Mouse (Mus musculus): ENCODE results near the gene 1700069L16Rik.

The 1700069L16Rik gene

DNA sequence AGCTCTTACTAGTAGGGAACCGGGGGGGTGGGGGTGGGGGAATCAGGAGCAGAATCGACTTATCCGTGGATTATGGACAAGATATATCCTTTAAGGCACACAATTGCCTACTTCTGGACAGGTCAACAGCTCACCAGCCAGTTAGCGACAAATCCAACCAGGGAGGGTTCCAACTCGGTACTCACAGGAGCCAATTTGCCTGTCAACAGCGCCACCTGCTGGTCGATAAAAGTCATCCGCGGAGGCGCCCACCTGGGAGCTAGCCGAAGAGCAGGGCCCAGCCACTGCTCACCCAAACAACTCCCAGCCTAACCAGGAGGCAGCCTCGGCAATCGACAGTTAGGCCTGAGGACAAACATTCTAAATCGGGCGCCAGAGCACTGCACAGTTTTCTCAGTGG lies at the start of gene 1700069L16Rik:
1700069L16Rik (minus strand) TSS at position 327 of the 400 bp plus-strand sequence.
- DNase-seq (ENCODE audit: low read depth, low spot score): peak; percentile 82
- H3K27me3 ChIP-seq (ENCODE audit: control insufficient read depth, insufficient read depth, low read length, poor library complexity, severe bottlenecking): no peaks in the 10 kb centered on the region
- H3K36me3 ChIP-seq (ENCODE audit: control insufficient read depth, insufficient read depth, low read length, poor library complexity, severe bottlenecking): no peaks in the 10 kb centered on the region

DNA sequence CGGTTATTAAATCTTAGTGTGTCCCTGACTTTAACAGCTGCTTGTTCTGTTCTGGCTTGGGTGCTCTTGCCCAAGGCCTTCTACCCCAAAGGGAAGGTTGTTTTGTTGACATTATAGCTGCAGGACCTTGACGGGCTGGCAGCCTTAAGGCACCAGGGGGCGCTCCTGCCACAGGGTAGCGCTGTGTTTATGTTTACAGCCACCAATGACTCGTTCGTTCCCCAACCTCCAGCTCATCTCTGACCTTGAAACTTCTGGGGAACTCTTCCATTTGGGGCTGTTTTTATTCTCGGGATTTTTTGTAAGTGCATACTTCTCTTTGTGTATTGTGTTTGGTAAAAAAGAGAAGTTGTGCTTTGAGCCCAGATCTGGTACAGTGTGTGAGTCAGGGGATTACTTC lies 49.1 kb upstream of the 1700069L16Rik start:
- Histone ChIP-seq H3K36me3 (ENCODE audit: control insufficient read depth, insufficient read depth, low read length, poor library complexity, severe bottlenecking) (peaks cover 6% of the 10 kb centered on the region), H3K27me3 (ENCODE audit: control insufficient read depth, insufficient read depth, low read length, poor library complexity, severe bottlenecking) (no peaks in the 10 kb centered on the region)
- peak; percentile 93 for DNase-seq (ENCODE audit: low read depth, low spot score)

DNA sequence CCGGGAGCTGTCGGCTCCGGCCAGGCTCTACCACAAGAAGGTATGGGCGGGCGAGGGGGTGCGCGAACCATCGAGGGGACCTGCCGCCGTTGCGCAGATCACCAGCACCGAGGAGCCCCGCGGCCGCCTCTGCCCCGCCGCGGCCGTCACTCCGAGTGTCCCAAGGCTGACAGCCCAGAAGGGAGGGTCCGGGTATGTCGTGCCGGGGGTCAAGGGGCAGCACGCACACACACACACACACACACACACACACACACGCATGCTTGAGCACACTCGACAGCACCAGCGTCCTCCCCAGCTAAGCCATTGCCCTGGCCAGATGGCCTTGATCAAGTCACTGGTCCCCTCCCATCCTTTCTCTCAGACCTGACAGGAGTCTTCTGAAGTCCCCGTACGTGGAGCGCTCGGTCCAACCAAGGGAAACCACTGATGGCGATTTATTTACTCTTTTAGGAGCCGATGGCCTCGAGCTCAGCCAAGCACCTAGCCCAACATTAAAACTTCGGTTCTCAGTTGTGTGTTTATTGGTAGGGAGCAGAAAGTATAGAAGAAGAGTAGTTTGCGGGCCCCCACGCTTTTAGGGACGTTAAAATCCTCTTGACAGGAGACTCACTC lies 48.4 kb upstream of the 1700069L16Rik start:
- Histone ChIP-seq H3K36me3 (ENCODE audit: control insufficient read depth, insufficient read depth, low read length, poor library complexity, severe bottlenecking) (peaks cover 6% of the 10 kb centered on the region), H3K27me3 (ENCODE audit: control insufficient read depth, insufficient read depth, low read length, poor library complexity, severe bottlenecking) (no peaks in the 10 kb centered on the region)
- DNase-seq (ENCODE audit: low read depth, low spot score): no peak

DNA sequence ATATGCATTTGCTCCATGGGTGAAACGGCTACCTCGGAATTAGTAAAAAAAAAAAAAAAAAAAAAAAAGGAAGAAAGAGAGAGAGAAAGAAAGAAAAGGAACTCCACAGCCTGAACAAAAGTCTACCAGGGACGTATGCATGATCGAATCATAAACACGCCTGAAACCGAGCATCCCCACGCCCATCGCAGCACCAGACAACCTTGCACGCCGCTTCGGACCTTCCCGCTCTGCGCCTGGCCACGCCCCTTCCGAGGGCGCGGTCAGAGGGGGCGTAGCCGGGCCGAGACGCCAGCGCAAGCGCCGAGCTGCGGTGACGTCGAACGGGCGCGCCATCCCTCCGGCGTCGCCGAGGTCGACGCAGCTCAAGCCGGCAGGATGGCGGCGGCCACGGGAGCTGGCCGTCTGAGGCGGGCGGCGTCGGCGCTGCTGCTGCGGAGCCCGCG lies 47.9 kb upstream of the 1700069L16Rik start, which contains the start of the genes Sart3 and Iscu:
Sart3 (minus strand) TSS at position 61 of the 446 bp plus-strand sequence.
Iscu (plus strand) TSS at position 299 of the 446 bp plus-strand sequence.
- H3K36me3 ChIP-seq (ENCODE audit: control insufficient read depth, insufficient read depth, low read length, poor library complexity, severe bottlenecking): peaks cover 6% of the 10 kb centered on the region
- H3K27me3 ChIP-seq (ENCODE audit: control insufficient read depth, insufficient read depth, low read length, poor library complexity, severe bottlenecking): no peaks in the 10 kb centered on the region
- DNase-seq (ENCODE audit: low read depth, low spot score): peak; percentile 98

DNA sequence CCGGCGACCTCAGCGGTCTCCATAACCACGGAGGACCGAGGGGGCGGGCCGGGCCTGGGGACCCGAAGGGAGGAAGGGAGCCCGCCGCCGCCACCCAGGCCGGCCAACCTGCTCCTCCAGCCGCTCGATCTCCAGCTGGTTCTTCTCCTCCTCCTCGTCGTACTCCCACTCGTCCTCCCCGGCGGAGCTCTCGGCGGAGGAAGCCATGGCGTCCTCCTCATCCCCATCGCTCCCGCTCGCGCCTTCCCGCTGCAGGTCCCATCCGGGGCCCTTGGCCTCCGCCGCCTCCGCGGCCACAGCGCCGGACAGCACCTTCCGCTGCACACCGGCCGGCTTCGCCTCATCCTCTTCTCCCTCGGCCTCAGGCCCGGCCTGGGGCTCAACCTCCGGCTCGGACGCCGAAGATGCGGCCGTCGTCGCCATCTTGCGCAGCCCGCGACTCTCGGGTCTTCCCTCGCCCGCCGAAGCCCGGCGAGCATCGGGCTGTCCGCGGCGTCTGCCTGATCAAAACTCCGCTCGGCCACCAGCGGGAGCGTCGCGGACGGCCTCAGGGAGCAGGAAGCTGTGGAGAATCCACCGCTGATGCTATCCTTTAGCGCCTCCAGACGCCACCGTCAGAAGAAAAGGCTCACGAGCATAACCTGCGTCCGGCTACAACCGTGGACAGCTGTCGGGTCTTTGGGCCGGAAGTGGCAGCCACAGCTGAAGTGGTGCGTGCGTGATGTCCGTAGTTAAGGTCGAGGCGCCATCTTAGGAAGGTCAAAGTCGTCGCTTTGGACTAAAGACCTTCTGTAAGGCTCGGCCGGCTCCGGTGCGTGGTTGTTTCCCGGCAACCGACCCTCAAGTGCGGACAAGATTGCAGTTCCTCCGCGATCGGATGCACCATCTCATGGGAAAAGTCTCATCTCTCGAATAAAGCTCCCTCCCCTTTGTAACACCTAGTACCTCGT lies 46.9 kb upstream of the 1700069L16Rik start:
- DNase-seq (ENCODE audit: low read depth, low spot score): peak; percentile 94
- H3K36me3 ChIP-seq (ENCODE audit: control insufficient read depth, insufficient read depth, low read length, poor library complexity, severe bottlenecking): peaks cover 6% of the 10 kb centered on the region
- no peaks in the 10 kb centered on the region for H3K27me3 ChIP-seq (ENCODE audit: control insufficient read depth, insufficient read depth, low read length, poor library complexity, severe bottlenecking)

DNA sequence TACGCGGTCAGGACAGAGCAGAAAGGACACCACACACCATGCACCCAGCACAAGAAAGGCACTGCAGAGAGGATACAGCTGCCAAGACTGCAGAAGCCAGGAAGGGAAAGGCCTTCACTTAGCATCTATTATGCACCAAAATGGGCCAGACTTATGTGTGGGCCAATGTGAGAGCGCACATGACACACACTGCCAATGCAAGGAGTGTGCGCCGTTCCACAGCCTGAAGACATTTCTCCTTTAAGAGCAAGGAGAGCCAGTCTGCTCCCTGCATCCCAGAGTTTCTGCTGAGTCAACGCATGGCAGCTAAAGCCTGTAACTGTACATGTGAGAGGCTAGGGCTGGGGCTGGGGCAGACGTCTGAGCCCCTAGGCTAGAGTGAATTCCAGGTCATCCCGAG lies 44.2 kb upstream of the 1700069L16Rik start:
- no peak for DNase-seq (ENCODE audit: low read depth, low spot score)
- Histone ChIP-seq H3K27me3 (ENCODE audit: control insufficient read depth, insufficient read depth, low read length, poor library complexity, severe bottlenecking) (no peaks in the 10 kb centered on the region), H3K36me3 (ENCODE audit: control insufficient read depth, insufficient read depth, low read length, poor library complexity, severe bottlenecking) (no peaks in the 10 kb centered on the region)

DNA sequence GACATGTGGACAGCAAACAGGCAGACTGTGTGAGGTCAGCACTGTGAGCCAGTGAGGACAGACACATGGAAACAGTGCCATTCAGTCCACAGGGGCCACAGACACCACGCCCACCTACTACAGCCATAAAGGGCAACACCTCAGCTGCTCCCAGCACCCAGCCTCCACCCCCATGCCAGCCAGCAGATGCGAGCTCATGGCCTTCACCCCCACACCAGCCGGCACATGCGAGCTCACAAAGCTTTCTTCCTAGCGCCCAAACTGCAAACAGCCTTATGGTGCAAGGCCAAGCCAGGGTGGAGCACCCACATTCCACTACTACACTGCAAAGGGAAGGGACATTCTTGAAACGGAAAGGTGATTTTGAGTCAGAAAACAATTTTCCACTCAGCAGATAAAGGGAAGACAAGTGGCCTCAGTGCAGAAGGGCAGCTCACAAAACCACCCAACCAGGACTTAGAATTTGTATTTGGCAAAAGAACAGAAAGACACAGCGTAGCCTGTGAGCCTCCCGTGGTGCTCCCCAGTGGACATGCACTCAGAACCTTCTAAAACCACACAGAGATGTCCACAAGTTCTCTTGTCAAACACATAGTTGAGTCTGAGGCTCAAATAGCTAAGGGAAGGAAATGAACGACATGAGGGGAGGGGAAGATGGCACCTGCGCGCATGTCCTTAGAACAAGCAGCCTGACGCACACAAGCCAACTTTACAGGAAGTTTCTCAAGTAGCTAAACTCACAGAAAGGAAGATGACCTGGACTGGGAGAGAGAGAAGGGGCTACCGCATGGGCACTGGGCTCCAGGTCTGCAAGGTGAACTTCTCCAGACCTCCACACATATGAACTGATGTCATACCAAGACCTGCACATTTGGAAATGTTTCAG lies 41.3 kb upstream of the 1700069L16Rik start:
- Histone ChIP-seq H3K27me3 (ENCODE audit: control insufficient read depth, insufficient read depth, low read length, poor library complexity, severe bottlenecking) (no peaks in the 10 kb centered on the region), H3K36me3 (ENCODE audit: control insufficient read depth, insufficient read depth, low read length, poor library complexity, severe bottlenecking) (peaks cover 2% of the 10 kb centered on the region; the same call in 1 of the 2 replicates)
- no peak for DNase-seq (ENCODE audit: low read depth, low spot score)

DNA sequence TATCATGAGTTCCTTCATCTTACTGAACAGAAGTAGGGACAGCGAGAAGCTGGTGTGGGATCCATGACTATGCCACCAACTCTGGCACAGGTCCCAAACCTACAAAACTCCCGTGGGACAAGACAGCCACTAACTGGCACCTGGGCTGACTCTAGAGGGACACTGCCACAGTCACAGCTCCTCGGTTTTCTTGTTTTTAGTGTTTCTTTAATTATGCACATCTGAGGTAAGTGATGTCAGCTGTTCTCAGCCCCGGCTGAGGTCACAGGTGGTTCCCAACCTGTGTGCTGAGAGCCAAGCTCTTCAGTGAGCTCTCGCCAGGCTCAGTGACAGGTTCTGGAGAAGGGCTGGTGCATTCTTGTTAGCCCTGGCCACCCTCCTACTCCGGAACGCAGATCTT lies 39.9 kb upstream of the 1700069L16Rik start:
- no peaks in the 10 kb centered on the region for H3K27me3 ChIP-seq (ENCODE audit: control insufficient read depth, insufficient read depth, low read length, poor library complexity, severe bottlenecking)
- DNase-seq (ENCODE audit: low read depth, low spot score): no peak
- peaks cover 6% of the 10 kb centered on the region for H3K36me3 ChIP-seq (ENCODE audit: control insufficient read depth, insufficient read depth, low read length, poor library complexity, severe bottlenecking)

DNA sequence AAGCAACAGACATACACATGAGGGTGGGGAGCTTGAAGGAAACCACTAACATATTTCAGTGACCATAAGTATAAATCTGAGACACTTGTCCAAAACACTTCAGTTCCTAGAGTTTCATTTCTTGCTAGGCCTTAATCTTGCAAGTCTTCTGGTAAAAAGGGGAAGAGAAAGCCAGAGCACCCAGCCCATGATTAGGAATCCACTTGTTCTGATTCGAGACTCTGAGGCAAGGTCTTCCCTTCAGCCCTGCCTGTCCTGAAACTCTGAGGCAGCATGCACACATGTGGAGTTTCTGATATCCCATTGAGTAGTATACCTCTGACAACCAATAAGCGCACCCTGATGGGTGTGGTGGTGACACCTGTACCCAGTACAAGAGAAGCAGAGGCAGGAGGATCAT lies 37.0 kb upstream of the 1700069L16Rik start:
- Histone ChIP-seq H3K27me3 (ENCODE audit: control insufficient read depth, insufficient read depth, low read length, poor library complexity, severe bottlenecking) (no peaks in the 10 kb centered on the region), H3K36me3 (ENCODE audit: control insufficient read depth, insufficient read depth, low read length, poor library complexity, severe bottlenecking) (peaks cover 6% of the 10 kb centered on the region)
- no peak for DNase-seq (ENCODE audit: low read depth, low spot score)

DNA sequence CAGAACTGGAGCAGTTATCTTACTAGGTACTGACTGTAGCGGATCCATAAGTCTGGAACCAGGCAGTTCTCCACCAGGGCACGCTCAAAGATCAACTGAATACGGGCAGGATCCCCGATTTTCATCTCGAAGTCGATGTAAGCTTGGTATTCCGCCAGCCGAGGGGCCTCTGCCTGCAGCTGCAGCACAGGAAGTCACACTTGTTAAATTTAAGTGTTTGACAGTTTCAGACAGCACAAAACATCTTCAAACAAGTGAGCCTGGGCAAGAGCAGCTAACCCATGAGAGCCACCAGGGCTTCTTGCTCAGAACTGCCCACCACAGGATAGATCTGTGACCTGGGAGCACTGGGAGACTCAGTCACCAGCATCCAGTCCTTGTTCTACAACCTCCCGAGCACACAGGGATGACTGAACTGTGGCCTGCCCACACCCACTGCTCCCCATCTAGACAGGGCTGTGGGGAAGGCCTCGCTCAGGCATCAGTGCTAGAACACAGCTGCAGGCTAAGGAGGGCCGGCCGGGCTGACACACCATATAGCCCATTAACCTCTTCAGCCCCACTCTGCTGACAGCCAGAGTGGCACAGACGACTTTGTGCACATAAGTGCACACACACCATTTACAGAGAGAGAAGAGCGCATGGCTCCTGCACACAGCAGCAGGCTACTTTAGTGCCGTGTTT lies 30.9 kb upstream of the 1700069L16Rik start:
- DNase-seq (ENCODE audit: low read depth, low spot score): no peak
- Histone ChIP-seq H3K36me3 (ENCODE audit: control insufficient read depth, insufficient read depth, low read length, poor library complexity, severe bottlenecking) (peaks cover 17% of the 10 kb centered on the region), H3K27me3 (ENCODE audit: control insufficient read depth, insufficient read depth, low read length, poor library complexity, severe bottlenecking) (no peaks in the 10 kb centered on the region)

DNA sequence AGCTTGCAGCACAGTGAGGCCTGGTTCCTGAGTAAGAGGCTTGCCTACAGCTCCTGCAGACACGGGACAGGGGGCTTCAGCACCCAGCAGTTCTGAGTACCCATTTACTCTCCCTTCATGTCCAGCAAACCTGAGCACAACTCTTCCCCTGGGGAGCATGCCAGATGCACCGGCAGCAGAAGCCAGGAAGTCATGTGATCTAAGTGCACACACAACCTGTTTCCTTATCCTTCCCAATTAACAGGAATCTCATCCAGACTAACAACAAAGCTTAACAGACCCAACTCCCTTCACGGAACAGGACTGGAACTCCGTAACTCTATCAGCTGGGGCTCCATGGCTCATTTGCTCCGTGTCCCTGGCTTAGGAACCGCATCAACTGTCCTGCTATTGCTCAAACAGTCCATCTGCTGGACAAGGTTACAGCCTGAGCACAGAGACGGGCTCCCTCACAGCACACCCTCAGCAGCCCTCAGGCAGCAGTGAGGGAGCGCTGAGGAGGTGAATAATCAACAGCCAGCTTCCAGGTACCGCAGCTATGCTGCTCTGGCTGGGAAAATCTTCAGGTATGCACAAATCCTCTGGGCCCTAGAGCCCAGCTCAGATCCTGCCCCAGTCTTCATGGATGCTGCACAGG lies 27.1 kb upstream of the 1700069L16Rik start:
- DNase-seq (ENCODE audit: low read depth, low spot score): no peak
- no peaks in the 10 kb centered on the region for H3K27me3 ChIP-seq (ENCODE audit: control insufficient read depth, insufficient read depth, low read length, poor library complexity, severe bottlenecking)
- H3K36me3 ChIP-seq (ENCODE audit: control insufficient read depth, insufficient read depth, low read length, poor library complexity, severe bottlenecking): peaks cover 20% of the 10 kb centered on the region

DNA sequence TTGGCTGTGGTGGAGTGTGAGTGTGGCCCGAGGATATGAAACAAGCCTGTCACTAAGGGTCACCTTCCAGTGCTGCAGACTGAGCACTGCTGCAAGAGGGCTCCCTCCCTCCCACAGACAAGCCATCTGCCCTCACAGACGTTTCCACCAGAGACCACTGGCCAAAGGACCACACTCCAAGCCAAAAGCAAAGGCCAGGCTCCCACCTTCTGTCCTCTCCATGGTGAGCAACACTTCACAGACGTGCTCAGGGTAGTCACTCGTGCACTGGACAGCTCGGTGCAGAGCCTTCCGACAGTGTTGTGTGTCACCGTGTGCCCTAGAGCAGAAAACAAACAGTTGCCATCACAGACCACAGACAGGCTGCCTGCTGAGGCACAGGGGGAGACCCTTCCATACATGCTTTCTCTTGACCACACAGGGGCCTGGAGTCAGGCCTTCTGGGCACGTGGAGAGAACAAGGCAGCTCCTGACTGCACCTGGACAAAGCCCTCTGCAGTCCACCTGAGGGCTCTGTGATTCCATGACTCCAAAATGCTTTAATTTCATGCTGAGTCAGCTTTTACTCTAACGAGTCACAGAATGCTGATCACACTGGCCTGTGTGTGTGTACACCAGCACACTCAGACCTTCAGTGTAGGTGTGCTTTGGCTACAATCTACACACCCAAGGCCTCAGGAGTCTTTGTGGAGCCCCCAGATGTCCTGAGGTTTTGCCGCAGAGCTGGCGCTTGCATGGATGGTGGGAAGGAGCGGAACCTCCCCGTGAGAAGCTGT lies 24.2 kb upstream of the 1700069L16Rik start:
- peaks cover 24% of the 10 kb centered on the region for H3K36me3 ChIP-seq (ENCODE audit: control insufficient read depth, insufficient read depth, low read length, poor library complexity, severe bottlenecking)
- no peaks in the 10 kb centered on the region for H3K27me3 ChIP-seq (ENCODE audit: control insufficient read depth, insufficient read depth, low read length, poor library complexity, severe bottlenecking)
- no peak for DNase-seq (ENCODE audit: low read depth, low spot score)

DNA sequence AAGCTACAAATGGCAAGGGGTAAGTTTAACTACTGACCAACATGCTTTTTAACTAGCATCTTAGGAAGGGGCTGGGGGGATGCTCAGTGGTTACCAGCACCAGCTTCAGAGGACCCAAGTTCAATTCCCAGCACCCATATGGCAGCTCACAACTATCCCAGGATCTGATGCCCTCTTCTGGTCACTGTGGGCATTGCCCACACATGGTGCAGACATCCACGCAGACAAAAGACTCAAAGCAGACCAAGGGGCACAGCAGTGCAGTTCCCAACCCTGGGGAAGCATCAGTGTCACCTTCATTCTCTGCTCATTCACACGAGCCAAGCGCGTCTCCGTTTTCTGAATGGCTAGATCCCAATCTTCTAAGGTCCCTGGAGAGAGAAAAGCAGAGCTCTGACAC lies 23.1 kb upstream of the 1700069L16Rik start:
- H3K27me3 ChIP-seq (ENCODE audit: control insufficient read depth, insufficient read depth, low read length, poor library complexity, severe bottlenecking): no peaks in the 10 kb centered on the region
- DNase-seq (ENCODE audit: low read depth, low spot score): no peak
- H3K36me3 ChIP-seq (ENCODE audit: control insufficient read depth, insufficient read depth, low read length, poor library complexity, severe bottlenecking): peaks cover 23% of the 10 kb centered on the region

Measured in splenic B cell, adult 2 months (primary cell).